Mouse (Mus musculus) adrenal gland, adult 2 months (tissue): ENCODE measurements around the gene Sult2a4. TPM values are rescaled to one million over a fixed set of nuclear protein-coding genes. Genes with fewer than 3 reads are reported as not detected.
"Not testable (repeated sequence)": the region's sequence is repeated elsewhere in the genome, so short reads cannot be mapped to it uniquely, and the experiment has no call there.

Source experiments
- DNase-seq: peaks from one replicate; pipeline ENCODE4 v3.0.0; 2021
- long read RNA-seq: library from polyadenylated mRNA; stranded (forward); transcript quantifications from one replicate; pipeline ENCODE4 v2.0.0, GENCODE M21; 2021
- polyA plus RNA-seq: library from polyadenylated mRNA; depleted of rRNA; stranded (reverse); fragments of >200 nt; gene quantifications from 2 replicates; pipeline ENCODE4 v1.2.3, GENCODE M21; 2012; rRNA removed
- total RNA-seq, 2 experiments: library from RNA; stranded (reverse); gene quantifications; 2 replicates each; pipeline ENCODE4 v1.2.3; 2021

Gene Sult2a4
- total RNA-seq (not detected), polyA plus RNA-seq (not detected in 2 replicates)
- long read RNA-seq = 0 reads

GRCm38 (mm10) chr7:13989507-13989906, at the start of gene Sult2a4:
Gene Sult2a4 (minus strand): TSS chr7:13989607.
- DNase-seq = not testable (repeated sequence)

- not testable (repeated sequence) for DNase-seq
These were observed 41.4 kb upstream of the Sult2a4 start for GRCm38 (mm10) chr7:14030831-14031230.

- DNase-seq = no peak
These were observed 23.7 kb upstream of the Sult2a4 start for GRCm38 (mm10) chr7:14013083-14013482.

GRCm38 (mm10) chr7:14010686-14011085, 21.3 kb upstream of the Sult2a4 start:
- not testable (repeated sequence) for DNase-seq

Other genes starting within 250 kb of the Sult2a4 start
- under 1 TPM in 1 of 2 experiments, not detected in 1; 0.75 TPM for gene Sult2a1, start 152.2 kb downstream of the Sult2a4 start, total RNA-seq
- not detected in 2 replicates for gene Sult2a1, start 152.2 kb downstream of the Sult2a4 start, polyA plus RNA-seq
- not detected for gene Sult2a3, start 133.4 kb upstream of the Sult2a4 start, total RNA-seq
- not detected in 2 replicates for gene Sult2a3, start 133.4 kb upstream of the Sult2a4 start, polyA plus RNA-seq